Mouse (Mus musculus) MEL (cell line): ENCODE results near the gene Hps1. TPM values are rescaled to one million over a fixed set of nuclear protein-coding genes. Genes with fewer than 3 reads are reported as not detected.

Source experiments
- DNase-seq: peaks from one replicate; pipeline ENCODE4 v3.0.0; 2011; ENCODE audit warnings: low read depth, low spot score
- H3K27ac ChIP-seq: 2 replicates; pipeline ENCODE4 v1.5.1; 2012; ENCODE audit warnings: low read depth, mild to moderate bottlenecking, control low read depth, low read length, moderate library complexity; ENCODE audit not compliant: control insufficient read depth
- H3K27me3 ChIP-seq, 2 experiments: fragments of 150-350 bp in 1 of 2; sonication (generic) in 1 of 2; 2 replicates each; pipeline ENCODE4 v1.6.1; 2012; ENCODE audit warnings: low read length in 2 of 2, mild to moderate bottlenecking in 2 of 2, improper control_type of control experiment in 1 of 2, moderate library complexity in 1 of 2; ENCODE audit not compliant: insufficient read depth in 2 of 2, control insufficient read depth in 1 of 2
- H3K36me3 ChIP-seq, 2 experiments: 2 replicates each; pipeline ENCODE4 v1.6.1; 2012 to 2014; ENCODE audit warnings: low read length in 2 of 2, improper control_type of control experiment in 1 of 2, inconsistent platforms in 1 of 2, mild to moderate bottlenecking in 1 of 2; ENCODE audit not compliant: insufficient read depth in 2 of 2, control insufficient read depth in 1 of 2
- H3K4me1 ChIP-seq, 2 experiments: fragments of 150-350 bp in 1 of 2; sonication (generic) in 1 of 2; 2 replicates each; pipeline ENCODE4 v1.6.1; 2012; ENCODE audit warnings: low read length in 2 of 2, improper control_type of control experiment in 1 of 2, mild to moderate bottlenecking in 1 of 2; ENCODE audit not compliant: insufficient read depth in 2 of 2, control insufficient read depth in 1 of 2
- H3K4me3 ChIP-seq, 2 experiments: fragments of 150-350 bp in 1 of 2; sonication (generic) in 1 of 2; 2 replicates each; pipeline ENCODE4 v1.5.1; 2012; ENCODE audit warnings: low read depth in 2 of 2, low read length in 2 of 2, mild to moderate bottlenecking in 2 of 2, moderate library complexity in 2 of 2, control low read depth in 1 of 2, improper control_type of control experiment in 1 of 2; ENCODE audit not compliant: control insufficient read depth in 1 of 2, insufficient read depth in 1 of 2
- H3K79me2 ChIP-seq: 2 replicates; pipeline ENCODE4 v1.6.1; 2012; ENCODE audit warnings: mild to moderate bottlenecking, low read length, moderate library complexity; ENCODE audit not compliant: control insufficient read depth, poor library complexity, insufficient read depth
- H3K9ac ChIP-seq: 2 replicates; pipeline ENCODE4 v1.6.1; 2012; ENCODE audit warnings: low read depth, mild to moderate bottlenecking, control low read depth, low read length, moderate library complexity; ENCODE audit not compliant: control insufficient read depth, poor library complexity, severe bottlenecking
- H3K9me3 ChIP-seq: fragments of 150-350 bp; sonication (generic); replicated peaks from 2 replicates; pipeline ENCODE4 v1.6.1; 2012; ENCODE audit warnings: mild to moderate bottlenecking, low read length, improper control_type of control experiment, moderate library complexity; ENCODE audit not compliant: insufficient read depth
- BHLHE40 ChIP-seq: IDR thresholded peaks from 2 replicates; pipeline ENCODE4 v1.6.1; 2012; ENCODE audit warnings: low read depth, mild to moderate bottlenecking, inconsistent platforms, low read length, improper control_type of control experiment, borderline replicate concordance
- CHD1 ChIP-seq: IDR thresholded peaks from 2 replicates; pipeline ENCODE4 v1.6.1; 2012; ENCODE audit warnings: low read depth, mild to moderate bottlenecking, inconsistent platforms, low read length, improper control_type of control experiment
- E2F4 ChIP-seq: IDR thresholded peaks from 2 replicates; pipeline ENCODE4 v1.6.1; 2011; ENCODE audit warnings: low read depth, low read length, improper control_type of control experiment, borderline replicate concordance
- EP300 ChIP-seq, 2 experiments: IDR thresholded peaks; 2 replicates each; pipeline ENCODE4 v1.6.1; 2011; ENCODE audit warnings: improper control_type of control experiment in 2 of 2, low read length in 2 of 2, low read depth in 1 of 2, mild to moderate bottlenecking in 1 of 2
- GATA1 ChIP-seq: IDR thresholded peaks from 2 replicates; pipeline ENCODE4 v1.6.1; 2011; ENCODE audit warnings: low read depth, low read length, improper control_type of control experiment
- HCFC1 ChIP-seq: IDR thresholded peaks from 2 replicates; pipeline ENCODE4 v1.6.1; 2012; ENCODE audit warnings: low read depth, mild to moderate bottlenecking, inconsistent platforms, low read length, improper control_type of control experiment, moderate library complexity
- MAFK ChIP-seq: IDR thresholded peaks from 2 replicates; pipeline ENCODE4 v1.6.1; 2011; ENCODE audit warnings: low read depth, mild to moderate bottlenecking, low read length, improper control_type of control experiment, borderline replicate concordance
- MAX ChIP-seq: IDR thresholded peaks from 2 replicates; pipeline ENCODE4 v1.6.1; 2011; ENCODE audit warnings: low read length, improper control_type of control experiment
- MAZ ChIP-seq: IDR thresholded peaks from 2 replicates; pipeline ENCODE4 v1.6.1; 2012; ENCODE audit warnings: low read depth, mild to moderate bottlenecking, inconsistent platforms, low read length, improper control_type of control experiment
- MYC ChIP-seq: IDR thresholded peaks from 2 replicates; pipeline ENCODE4 v1.6.1; 2011; ENCODE audit warnings: low read depth, mild to moderate bottlenecking, low read length, improper control_type of control experiment, moderate library complexity
- NELFE ChIP-seq: IDR thresholded peaks from 2 replicates; pipeline ENCODE4 v1.6.1; 2011; ENCODE audit warnings: low read depth, low read length, improper control_type of control experiment
- POLR2AphosphoS2 ChIP-seq: IDR thresholded peaks from 2 replicates; pipeline ENCODE4 v1.6.1; 2011; ENCODE audit warnings: low read length, improper control_type of control experiment
- POLR2AphosphoS5 ChIP-seq: IDR thresholded peaks from 2 replicates; pipeline ENCODE4 v1.6.1; 2012; ENCODE audit warnings: low read depth, borderline replicate concordance, mild to moderate bottlenecking, inconsistent platforms, low read length, moderate library complexity, mixed read lengths
- RCOR1 ChIP-seq: IDR thresholded peaks from 2 replicates; pipeline ENCODE4 v1.6.1; 2012; ENCODE audit warnings: low read depth, mild to moderate bottlenecking, inconsistent platforms, low read length, improper control_type of control experiment
- SIN3A ChIP-seq: IDR thresholded peaks from 2 replicates; pipeline ENCODE4 v1.6.1; 2012; ENCODE audit warnings: low read length, improper control_type of control experiment, inconsistent platforms
- SMC3 ChIP-seq: IDR thresholded peaks from 2 replicates; pipeline ENCODE4 v1.6.1; 2011; ENCODE audit warnings: low read depth, low read length, improper control_type of control experiment
- TAL1 ChIP-seq: IDR thresholded peaks from 2 replicates; pipeline ENCODE4 v1.6.1; 2012; ENCODE audit warnings: mild to moderate bottlenecking, inconsistent platforms, low read length, moderate library complexity, mixed read lengths
- TBP ChIP-seq: IDR thresholded peaks from 2 replicates; pipeline ENCODE4 v1.8.0; 2011; ENCODE audit warnings: low read depth, low read length, improper control_type of control experiment
- TCF12 ChIP-seq: IDR thresholded peaks from 2 replicates; pipeline ENCODE4 v1.6.1; 2014; ENCODE audit warnings: low read depth, mild to moderate bottlenecking, inconsistent platforms, low read length, improper control_type of control experiment, moderate library complexity
- UBTF ChIP-seq: IDR thresholded peaks from 2 replicates; pipeline ENCODE4 v1.6.1; 2012; ENCODE audit warnings: low read depth, mild to moderate bottlenecking, inconsistent platforms, low read length, improper control_type of control experiment, moderate library complexity, borderline replicate concordance; ENCODE audit not compliant: insufficient read depth
- USF2 ChIP-seq, 2 experiments: IDR thresholded peaks; 2 replicates each; pipeline ENCODE4 v1.6.1; 2011 to 2012; ENCODE audit warnings: improper control_type of control experiment in 2 of 2, low read length in 2 of 2, borderline replicate concordance in 1 of 2, inconsistent platforms in 1 of 2, low read depth in 1 of 2, mild to moderate bottlenecking in 1 of 2; ENCODE audit not compliant: insufficient read depth in 1 of 2
- ZKSCAN1 ChIP-seq: IDR thresholded peaks from 2 replicates; pipeline ENCODE4 v1.6.1; 2012; ENCODE audit warnings: low read depth, mild to moderate bottlenecking, inconsistent platforms, low read length, improper control_type of control experiment, moderate library complexity
- ZMIZ1 ChIP-seq: IDR thresholded peaks from 2 replicates; pipeline ENCODE4 v1.6.1; 2012; ENCODE audit warnings: low read depth, mild to moderate bottlenecking, inconsistent platforms, low read length, improper control_type of control experiment, moderate library complexity
- ZNF384 ChIP-seq: IDR thresholded peaks from 2 replicates; pipeline ENCODE4 v1.6.1; 2012; ENCODE audit warnings: low read depth, mild to moderate bottlenecking, inconsistent platforms, low read length, improper control_type of control experiment
- polyA plus RNA-seq, 2 experiments: library from polyadenylated mRNA; stranded (reverse) in 1 of 2; unstranded in 1 of 2; fragments of >175 nt in 1 of 2; fragments of >200 nt in 1 of 2; gene quantifications; 2 replicates each; pipeline versions ENCODE4 v1.2.1 to v1.2.4; 2012; ENCODE audit warnings: low replicate concordance in 2 of 2, low read depth in 1 of 2; ENCODE audit not compliant: insufficient read length in 2 of 2, insufficient read depth in 1 of 2, missing spikeins in 1 of 2
- total RNA-seq: library from RNA; depleted of rRNA; stranded (reverse); fragments of 300-350 nt; gene quantifications from 2 replicates; pipeline ENCODE4 v1.2.3, GENCODE M21; 2012

The Hps1 gene
- total and polyA plus RNA-seq, 3 experiments = 22.6 to 43.3 TPM; not detected in 1

- Histone ChIP-seq H3K27me3 (no peaks in the 10 kb centered on the region), H3K4me1 (peaks cover 5 to 8% of the 10 kb centered on the region in 2 experiments), H3K4me3 (no peak overlapping the region), H3K79me2 (peaks cover 5% of the 10 kb centered on the region; the same call in 1 of the 2 replicates)
- TF ChIP-seq CHD1 (no peak), ZKSCAN1 (no peak), MYC (no peak), UBTF (no peak), ZMIZ1 (no peak), TCF12 (no peak), HCFC1 (no peak), TAL1 (no peak), RCOR1 (no peak), SMC3 (no peak), TBP (no peak), POLR2AphosphoS2 (no peak), USF2 (IDR thresholded peaks at IDR 0.05; ENCODE audit: borderline replicate concordance in 1 of 2, insufficient read depth in 1 of 2, low read depth in 1 of 2, low read length in 2 of 2) (no peak), POLR2AphosphoS5 (no peak), ZNF384 (no peak), NELFE (no peak), SIN3A (no peak), MAX (no peak)
- TF ChIP-seq, all 39 proteins: peak for 0
- Histone ChIP-seq H3K9ac (no peak overlapping the region), H3K27ac (no peak overlapping the region), H3K9me3 (no peaks in the 10 kb centered on the region), H3K36me3 (peaks cover 0 to 6% of the 10 kb centered on the region in 2 experiments; a peak in 3 of 4 replicates)
- DNase-seq = no peak
Measured at GRCm38 (mm10) chr19:42756671-42757070, 23.1 kb downstream of the Hps1 start.

GRCm38 (mm10) chr19:42755148-42755870 is 24.5 kb downstream of the Hps1 start:
- Histone ChIP-seq H3K9me3 (no peaks in the 10 kb centered on the region), H3K4me1 (peaks cover 8 to 16% of the 10 kb centered on the region in 2 experiments), H3K4me3 (no peak overlapping the region), H3K27ac (no peak overlapping the region), H3K79me2 (peaks cover 5% of the 10 kb centered on the region; the same call in 1 of the 2 replicates), H3K27me3 (no peaks in the 10 kb centered on the region), H3K36me3 (peaks cover 0 to 12% of the 10 kb centered on the region in 2 experiments; a peak in 3 of 4 replicates), H3K9ac (no peak overlapping the region)
- no peak for TF ChIP-seq EP300 (IDR thresholded peaks at IDR 0.05; ENCODE audit: low read depth in 1 of 2, low read length in 2 of 2)
- no peak for TF ChIP-seq E2F4
- TF ChIP-seq BHLHE40 = no peak
- TF ChIP-seq CHD1 = no peak
- TF ChIP-seq MAFK = no peak
- TF ChIP-seq GATA1 = no peak
- no peak for TF ChIP-seq POLR2AphosphoS5
- no peak for TF ChIP-seq MAZ
- no peak for TF ChIP-seq SIN3A
- TF ChIP-seq TCF12 = no peak
- peak; percentile 30 for DNase-seq
